Mouse (Mus musculus) forebrain, embryonic 12.5 days (tissue): ENCODE data around the gene Cdh10. TPM values are rescaled to one million over a fixed set of nuclear protein-coding genes. Genes with fewer than 3 reads are reported as not detected.
A peak's percentile ranks its signal among the peaks of the same experiment; 100 is the strongest.

ENCODE experiments used
- ATAC-seq: fragments of 200-750 bp; cut with Nextera tagmentation; 2 replicates; pipeline ENCODE4 v1.8.0; 2017; ENCODE audit warnings: moderate TSS enrichment; ENCODE audit not compliant: low FRiP score
- H3K27ac ChIP-seq: fragments of 300-500 bp; sonication (generic); 2 replicates; pipeline ENCODE4 v1.5.1; 2016; ENCODE audit warnings: mild to moderate bottlenecking
- H3K27me3 ChIP-seq: fragments of 300-500 bp; sonication (generic); 2 replicates; pipeline ENCODE4 v1.6.1; 2016; ENCODE audit warnings: mild to moderate bottlenecking
- H3K36me3 ChIP-seq: fragments of 300-500 bp; sonication (generic); replicated peaks from 2 replicates; pipeline ENCODE4 v1.6.1; 2016; ENCODE audit warnings: mild to moderate bottlenecking
- H3K4me1 ChIP-seq: fragments of 300-500 bp; sonication (generic); 2 replicates; pipeline ENCODE4 v1.6.1; 2016
- H3K4me2 ChIP-seq: fragments of 300-500 bp; sonication (generic); 2 replicates; pipeline ENCODE4 v1.6.1; 2016; ENCODE audit warnings: mild to moderate bottlenecking, moderate library complexity
- H3K4me3 ChIP-seq: fragments of 300-500 bp; sonication (generic); replicated peaks from 2 replicates; pipeline ENCODE4 v1.5.1; 2016; ENCODE audit warnings: mild to moderate bottlenecking
- H3K9ac ChIP-seq: fragments of 300-500 bp; sonication (generic); 2 replicates; pipeline ENCODE4 v1.6.1; 2016; ENCODE audit warnings: mild to moderate bottlenecking
- H3K9me3 ChIP-seq: fragments of 300-500 bp; sonication (generic); 2 replicates; pipeline ENCODE4 v1.6.1; 2016
- WGBS: fragments of 180-500 bp; shearing (Covaris S2); methylation state at CpG from one replicate; pipeline ENCODE4 v1.1.7; 2016; 5-methylcytosine and 5-hydroxymethylcytosine counted together
- polyA plus RNA-seq: library from polyadenylated mRNA; unstranded; fragments of >200 nt; fragmentation: Nextera tagmentation; extraction: Ambion mirVana; gene quantifications from 2 replicates; pipeline ENCODE4 v1.2.1, GENCODE M21; 2016

Gene Cdh10
- 6.7 and 7.1 TPM in 2 replicates for polyA plus RNA-seq

- Histone ChIP-seq H3K27ac (peak within 1 kb of the TSS; percentile 68; the same call in 1 of the 2 replicates), H3K36me3 (no peaks in the 10 kb centered on the region), H3K9ac (peak within 1 kb of the TSS; percentile 45), H3K9me3 (no peaks in the 10 kb centered on the region), H3K27me3 (no peaks in the 10 kb centered on the region), H3K4me3 (peak within 1 kb of the TSS; percentile 43), H3K4me2 (peak within 1 kb of the TSS; percentile 60), H3K4me1 (peaks cover 11% of the 10 kb centered on the region)
- WGBS = under 1% methylated on average over 23 of the region's 24 CpGs
- peak; percentile 95 for ATAC-seq
Measured at GRCm38 (mm10) chr15:18818185-18818973, at the start of gene Cdh10. Gene Cdh10, plus strand, starts transcription at chr15:18818947.

- ATAC-seq = no peak
- no peak overlapping the region for H3K4me3 ChIP-seq
- H3K9me3 ChIP-seq = no peaks in the 10 kb centered on the region
- no peaks in the 10 kb centered on the region for H3K27me3 ChIP-seq
- no peak overlapping the region for H3K4me2 ChIP-seq
- WGBS = 64% methylated on average over 4 of the region's 4 CpGs
- H3K36me3 ChIP-seq = no peaks in the 10 kb centered on the region
- H3K4me1 ChIP-seq = no peaks in the 10 kb centered on the region
- H3K9ac ChIP-seq = no peak overlapping the region
- H3K27ac ChIP-seq = no peak overlapping the region
Measured at GRCm38 (mm10) chr15:18809148-18809827, 9.5 kb upstream of the Cdh10 start.

GRCm38 (mm10) chr15:18817707-18818106, 1.0 kb upstream of the Cdh10 start:
- Histone ChIP-seq H3K36me3 (no peaks in the 10 kb centered on the region), H3K4me1 (peaks cover 11% of the 10 kb centered on the region), H3K9ac (no peak overlapping the region), H3K27me3 (no peaks in the 10 kb centered on the region), H3K27ac (no peak overlapping the region), H3K4me2 (no peak overlapping the region), H3K9me3 (no peaks in the 10 kb centered on the region), H3K4me3 (no peak overlapping the region)
- WGBS = 80% methylated on average over 3 of the region's 3 CpGs
- ATAC-seq = no peak

DNA sequence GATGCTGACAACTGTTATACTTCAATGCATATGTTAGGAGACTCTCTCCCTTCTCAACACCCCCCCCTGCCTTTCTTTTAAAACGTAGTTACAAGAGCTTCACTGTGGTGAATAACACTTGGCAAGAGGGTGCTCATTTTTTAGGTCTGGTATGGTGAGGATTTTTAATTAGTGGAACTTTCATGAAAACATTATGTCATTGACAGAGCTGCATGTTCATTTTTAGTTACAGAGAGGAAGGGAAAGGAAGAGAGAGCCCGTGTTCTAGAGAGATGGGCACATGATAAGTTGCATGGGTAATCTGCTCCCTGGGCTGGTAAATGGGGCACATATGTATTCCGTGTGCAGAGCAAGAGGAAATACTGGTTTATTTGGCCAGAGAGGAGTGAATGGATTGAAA, 1.5 kb downstream of the Cdh10 start:
- H3K27ac ChIP-seq = no peak overlapping the region
- 21% methylated on average over 3 of the region's 3 CpGs for WGBS
- ATAC-seq = no peak

DNA sequence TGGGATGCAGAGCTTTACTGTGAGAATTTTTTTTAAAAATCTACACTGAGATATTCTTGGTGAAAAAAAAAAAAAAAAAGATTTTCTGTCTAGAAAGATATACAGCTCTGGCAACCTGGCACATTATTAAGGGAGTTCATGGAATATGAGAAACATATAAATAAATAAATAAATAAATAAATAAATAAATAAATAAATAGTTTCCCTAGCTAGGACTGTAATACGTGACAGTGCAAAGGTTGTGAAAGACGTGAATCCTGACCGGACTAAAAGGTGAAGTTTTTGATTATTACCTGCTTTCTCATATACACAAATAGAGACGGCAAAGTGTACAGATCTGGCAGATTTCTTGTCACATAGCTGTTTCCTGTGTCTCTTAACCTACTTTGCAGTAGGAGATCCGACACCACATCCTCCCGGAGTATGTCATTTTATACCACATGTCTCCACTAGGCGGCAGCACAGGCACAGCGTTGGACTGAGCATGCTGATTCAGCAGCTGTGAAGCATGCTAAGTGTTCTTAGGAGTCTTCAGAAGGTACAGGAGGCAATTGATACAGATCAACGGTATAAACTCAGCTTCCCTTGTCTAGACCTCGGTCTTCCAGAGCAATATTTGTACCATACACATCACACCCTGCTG, 2.5 kb downstream of the Cdh10 start:
- Histone ChIP-seq H3K27ac (no peak overlapping the region), H3K4me2 (peak overlapping the region; percentile 21; the same call in 1 of the 2 replicates), H3K4me1 (peaks cover 11% of the 10 kb centered on the region), H3K4me3 (no peak overlapping the region), H3K9me3 (no peaks in the 10 kb centered on the region), H3K9ac (no peak overlapping the region), H3K27me3 (no peaks in the 10 kb centered on the region), H3K36me3 (no peaks in the 10 kb centered on the region)
- 25% methylated on average over 10 of the region's 10 CpGs for WGBS
- peak; percentile 59 for ATAC-seq

More for the DNA sequence above, 1.5 kb downstream of the Cdh10 start:
- Histone ChIP-seq H3K4me1 (peaks cover 11% of the 10 kb centered on the region), H3K36me3 (no peaks in the 10 kb centered on the region), H3K9me3 (no peaks in the 10 kb centered on the region), H3K9ac (no peak overlapping the region), H3K27me3 (no peaks in the 10 kb centered on the region), H3K4me2 (peak overlapping the region; percentile 60), H3K4me3 (peak overlapping the region; percentile 10; the same call in 1 of the 2 replicates)

- Histone ChIP-seq H3K36me3 (no peaks in the 10 kb centered on the region), H3K4me3 (no peak overlapping the region), H3K9me3 (no peaks in the 10 kb centered on the region), H3K9ac (no peak overlapping the region), H3K4me1 (peaks cover 11% of the 10 kb centered on the region), H3K4me2 (no peak overlapping the region), H3K27ac (no peak overlapping the region), H3K27me3 (no peaks in the 10 kb centered on the region)
- no peak for ATAC-seq
- WGBS = 91% methylated on average over 2 of the region's 2 CpGs
Measured at GRCm38 (mm10) chr15:18823420-18823819, 4.7 kb downstream of the Cdh10 start.

- no peaks in the 10 kb centered on the region for H3K27me3 ChIP-seq
- 27% methylated on average over 4 of the region's 4 CpGs for WGBS
- no peak overlapping the region for H3K27ac ChIP-seq
- H3K9ac ChIP-seq = no peak overlapping the region
- no peak overlapping the region for H3K4me2 ChIP-seq
- no peaks in the 10 kb centered on the region for H3K4me1 ChIP-seq
- H3K9me3 ChIP-seq = no peaks in the 10 kb centered on the region
- ATAC-seq = peak; percentile 67; the same call in 1 of the 2 replicates
- no peak overlapping the region for H3K4me3 ChIP-seq
- H3K36me3 ChIP-seq = no peaks in the 10 kb centered on the region
Measured at GRCm38 (mm10) chr15:18832263-18832662, 13.5 kb downstream of the Cdh10 start.

DNA sequence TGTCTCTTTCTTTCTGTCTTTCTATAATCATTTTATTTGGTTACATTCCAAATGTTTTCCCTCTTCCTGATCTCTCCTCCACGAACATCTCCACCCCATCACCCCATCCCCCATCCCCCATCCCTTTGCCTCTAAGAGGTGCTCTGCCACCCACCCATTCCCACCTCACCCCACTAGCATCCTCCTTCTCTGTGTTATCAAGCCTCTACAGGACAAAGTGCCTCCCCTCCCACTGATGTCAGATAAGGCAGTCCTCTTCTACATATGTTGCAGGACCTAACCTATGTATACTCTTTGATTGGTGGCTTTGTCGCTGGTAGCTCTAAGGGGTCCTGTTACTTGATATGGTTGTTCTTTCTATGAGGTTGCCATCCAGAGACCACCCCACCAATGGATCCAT, 23.0 kb downstream of the Cdh10 start:
- H3K27me3 ChIP-seq = no peaks in the 10 kb centered on the region
- H3K9ac ChIP-seq = no peak overlapping the region
- H3K4me1 ChIP-seq = no peaks in the 10 kb centered on the region
- no peak overlapping the region for H3K4me2 ChIP-seq
- H3K9me3 ChIP-seq = no peaks in the 10 kb centered on the region
- H3K36me3 ChIP-seq = no peaks in the 10 kb centered on the region
- WGBS = 81% methylated on average over 2 of the region's 2 CpGs
- no peak overlapping the region for H3K4me3 ChIP-seq
- ATAC-seq = no peak
- H3K27ac ChIP-seq = no peak overlapping the region

- Histone ChIP-seq H3K27me3 (no peaks in the 10 kb centered on the region), H3K27ac (no peak overlapping the region), H3K4me3 (no peak overlapping the region), H3K4me2 (no peak overlapping the region), H3K9ac (no peak overlapping the region), H3K36me3 (no peaks in the 10 kb centered on the region), H3K9me3 (no peaks in the 10 kb centered on the region), H3K4me1 (no peaks in the 10 kb centered on the region)
- ATAC-seq = 0 out of 2 replicates have a peak, but pooled peaks have one; percentile 41
- 58% methylated on average over 5 of the region's 5 CpGs for WGBS
Measured at GRCm38 (mm10) chr15:18844807-18845206, 26.1 kb downstream of the Cdh10 start.

GRCm38 (mm10) chr15:18850497-18850896, 31.8 kb downstream of the Cdh10 start:
- no peak for ATAC-seq
- no peak overlapping the region for H3K9ac ChIP-seq
- no peaks in the 10 kb centered on the region for H3K27me3 ChIP-seq
- 87% methylated on average over 2 of the region's 2 CpGs for whole genome bisulfite sequencing
- H3K4me3 ChIP-seq = no peak overlapping the region
- no peaks in the 10 kb centered on the region for H3K9me3 ChIP-seq
- H3K4me2 ChIP-seq = no peak overlapping the region
- no peak overlapping the region for H3K27ac ChIP-seq
- H3K4me1 ChIP-seq = no peaks in the 10 kb centered on the region
- no peaks in the 10 kb centered on the region for H3K36me3 ChIP-seq

GRCm38 (mm10) chr15:18858135-18858534, 39.4 kb downstream of the Cdh10 start:
- H3K36me3 ChIP-seq = no peaks in the 10 kb centered on the region
- H3K4me3 ChIP-seq = no peak overlapping the region
- ATAC-seq = no peak
- no peaks in the 10 kb centered on the region for H3K9me3 ChIP-seq
- no peaks in the 10 kb centered on the region for H3K4me1 ChIP-seq
- no peak overlapping the region for H3K4me2 ChIP-seq
- no peak overlapping the region for H3K27ac ChIP-seq
- H3K27me3 ChIP-seq = no peaks in the 10 kb centered on the region
- 68% methylated on average over 2 of the region's 2 CpGs for WGBS
- no peak overlapping the region for H3K9ac ChIP-seq

DNA sequence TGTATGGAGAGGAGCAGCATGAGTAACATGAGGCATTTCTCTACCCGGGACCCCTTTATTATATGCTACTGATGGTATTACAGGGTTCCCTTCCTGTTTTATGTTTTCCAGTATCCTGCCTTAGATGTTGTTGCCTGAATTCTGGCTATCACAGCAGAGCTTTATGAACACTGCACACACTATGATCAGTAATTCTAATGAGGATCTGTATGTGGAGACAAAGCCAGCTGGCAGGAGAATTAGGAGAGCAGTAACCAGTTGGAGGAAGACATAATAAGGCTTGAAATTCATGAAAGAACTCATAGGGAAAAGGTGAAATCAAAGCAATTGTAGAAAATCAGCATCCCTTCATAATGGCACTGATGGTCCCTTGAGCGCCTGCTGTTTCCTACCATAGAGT, 51.1 kb downstream of the Cdh10 start:
- H3K9ac ChIP-seq = no peak overlapping the region
- H3K36me3 ChIP-seq = no peaks in the 10 kb centered on the region
- no peaks in the 10 kb centered on the region for H3K4me1 ChIP-seq
- H3K9me3 ChIP-seq = no peaks in the 10 kb centered on the region
- WGBS = 90% methylated on average over 2 of the region's 2 CpGs
- no peak overlapping the region for H3K27ac ChIP-seq
- no peak for ATAC-seq
- no peak overlapping the region for H3K4me2 ChIP-seq
- H3K27me3 ChIP-seq = no peaks in the 10 kb centered on the region
- no peak overlapping the region for H3K4me3 ChIP-seq
